Mouse (Mus musculus): ENCODE data around the gene Cdh15.

Cdh15 gene

GRCm38 (mm10) chr8:122893451-122893850 is 45.7 kb downstream of the Cdh15 start:
- DNase-seq (ENCODE audit: low spot score) = no peak

GRCm38 (mm10) chr8:122896317-122896716 is 48.6 kb downstream of the Cdh15 start:
- DNase-seq (ENCODE audit: low spot score) = no peak

- DNase-seq (ENCODE audit: low spot score) = no peak
These were observed 49.4 kb downstream of the Cdh15 start for GRCm38 (mm10) chr8:122897200-122897599.

- DNase-seq (ENCODE audit: low spot score) = no peak
These were observed 50.3 kb downstream of the Cdh15 start for GRCm38 (mm10) chr8:122898018-122898417.

GRCm38 (mm10) chr8:122898473-122898872 is 50.7 kb downstream of the Cdh15 start:
- no peak for DNase-seq (ENCODE audit: low spot score)

- no peak for DNase-seq (ENCODE audit: low spot score)
These were observed 51.3 kb downstream of the Cdh15 start for GRCm38 (mm10) chr8:122899085-122899484.

- no peak for DNase-seq (ENCODE audit: low spot score)
These were observed 53.7 kb downstream of the Cdh15 start for GRCm38 (mm10) chr8:122901476-122901875.

GRCm38 (mm10) chr8:122901892-122902515 is 54.2 kb downstream of the Cdh15 start:
- DNase-seq (ENCODE audit: low spot score) = no peak

- DNase-seq (ENCODE audit: low spot score) = no peak
These were observed 54.8 kb downstream of the Cdh15 start for GRCm38 (mm10) chr8:122902581-122902980.

GRCm38 (mm10) chr8:122903002-122903401 is 55.2 kb downstream of the Cdh15 start:
- DNase-seq (ENCODE audit: low spot score) = no peak

GRCm38 (mm10) chr8:122904496-122904895 is 56.7 kb downstream of the Cdh15 start:
- no peak for DNase-seq (ENCODE audit: low spot score)

- DNase-seq (ENCODE audit: low spot score) = no peak
These were observed 57.6 kb downstream of the Cdh15 start for GRCm38 (mm10) chr8:122905346-122905745.

GRCm38 (mm10) chr8:122906463-122907021 is 58.8 kb downstream of the Cdh15 start:
- DNase-seq (ENCODE audit: low spot score) = peak; percentile 60

- no peak for DNase-seq (ENCODE audit: low spot score)
These were observed 64.4 kb downstream of the Cdh15 start for GRCm38 (mm10) chr8:122912150-122912549.

- DNase-seq (ENCODE audit: low spot score) = no peak
These were observed 65.1 kb downstream of the Cdh15 start for GRCm38 (mm10) chr8:122912871-122913270.

- DNase-seq (ENCODE audit: low spot score) = no peak
These were observed 69.0 kb downstream of the Cdh15 start for GRCm38 (mm10) chr8:122916766-122917165.

Data from ovary, postnatal 10 days (tissue).